Mouse (Mus musculus): ENCODE measurements around the gene Zc3hav1. TPM values are rescaled to one million over a fixed set of nuclear protein-coding genes. Genes with fewer than 3 reads are reported as not detected.
"Not testable (repeated sequence)": the region's sequence is repeated elsewhere in the genome, so short reads cannot be mapped to it uniquely, and the experiment has no call there.

The Zc3hav1 gene
- total RNA-seq (2022), result 10 to 100 TPM; 13.8 to 15.5 (median 14.6) TPM

GRCm38 (mm10) chr6:38353811-38354722, at the start of gene Zc3hav1:
Gene Zc3hav1 (minus strand): TSS chr6:38354603.
- peak; percentile 88 for DNase-seq (ENCODE audit: low spot score)

GRCm38 (mm10) chr6:38389671-38390070, 35.3 kb upstream of the Zc3hav1 start:
- DNase-seq (ENCODE audit: low spot score), result no peak

GRCm38 (mm10) chr6:38381129-38381771, 26.8 kb upstream of the Zc3hav1 start, which contains the start of gene Ttc26:
Gene Ttc26 (plus strand): TSS chr6:38381469.
- peak; percentile 78 for DNase-seq (ENCODE audit: low spot score)

- no peak for DNase-seq (ENCODE audit: low spot score)
Measured at GRCm38 (mm10) chr6:38380764-38381128, 26.3 kb upstream of the Zc3hav1 start.

GRCm38 (mm10) chr6:38374271-38374670, 19.9 kb upstream of the Zc3hav1 start:
- DNase-seq (ENCODE audit: low spot score), result no peak

GRCm38 (mm10) chr6:38369945-38370344, 15.5 kb upstream of the Zc3hav1 start:
- DNase-seq (ENCODE audit: low spot score), result no peak

GRCm38 (mm10) chr6:38364121-38364520, 9.7 kb upstream of the Zc3hav1 start:
- no peak for DNase-seq (ENCODE audit: low spot score)

GRCm38 (mm10) chr6:38363370-38363769, 9.0 kb upstream of the Zc3hav1 start:
- DNase-seq (ENCODE audit: low spot score), result no peak

- DNase-seq (ENCODE audit: low spot score), result no peak
Measured at GRCm38 (mm10) chr6:38361937-38362336, 7.5 kb upstream of the Zc3hav1 start.

- no peak for DNase-seq (ENCODE audit: low spot score)
Measured at GRCm38 (mm10) chr6:38361065-38361464, 6.7 kb upstream of the Zc3hav1 start.

- no peak for DNase-seq (ENCODE audit: low spot score)
Measured at GRCm38 (mm10) chr6:38359736-38360499, 5.5 kb upstream of the Zc3hav1 start.

GRCm38 (mm10) chr6:38359044-38359735, 4.8 kb upstream of the Zc3hav1 start:
- DNase-seq (ENCODE audit: low spot score), result not testable (repeated sequence)

GRCm38 (mm10) chr6:38358253-38359027, 4.0 kb upstream of the Zc3hav1 start:
- DNase-seq (ENCODE audit: low spot score), result no peak

GRCm38 (mm10) chr6:38357603-38358252, 3.3 kb upstream of the Zc3hav1 start:
- no peak for DNase-seq (ENCODE audit: low spot score)

- not testable (repeated sequence) for DNase-seq (ENCODE audit: low spot score)
Measured at GRCm38 (mm10) chr6:38356661-38357433, 2.4 kb upstream of the Zc3hav1 start.

- no peak for DNase-seq (ENCODE audit: low spot score)
Measured at GRCm38 (mm10) chr6:38355862-38356261, 1.5 kb upstream of the Zc3hav1 start.

- DNase-seq (ENCODE audit: low spot score), result no peak
Measured at GRCm38 (mm10) chr6:38355354-38355823, 986 bp upstream of the Zc3hav1 start.

- DNase-seq (ENCODE audit: low spot score), result no peak
Measured at GRCm38 (mm10) chr6:38354723-38355353, 435 bp upstream of the Zc3hav1 start.

GRCm38 (mm10) chr6:38353181-38353580, 1.2 kb downstream of the Zc3hav1 start:
- DNase-seq (ENCODE audit: low spot score), result no peak

All from heart, adult 8-10 months (tissue).